Mouse (Mus musculus): Measurements from ENCODE around the gene Olfr1206.

Olfr1206 gene

DNA sequence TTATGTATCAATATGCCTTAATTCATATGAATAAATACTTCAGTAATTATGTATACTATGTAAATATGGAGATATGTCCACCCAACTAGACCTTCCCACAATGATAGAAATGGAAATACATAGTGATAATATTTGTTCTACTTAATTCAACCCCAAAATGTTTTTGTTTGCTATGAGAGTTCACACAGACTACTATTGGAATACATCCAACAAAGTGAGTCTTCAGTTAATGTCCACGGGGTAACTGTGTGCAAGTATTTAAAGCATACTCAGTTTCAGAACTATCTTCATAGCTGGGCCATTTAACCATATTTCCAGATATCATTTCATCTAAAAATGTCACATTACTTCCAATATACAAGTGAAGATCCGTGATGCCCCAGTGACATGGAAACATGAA is at the start of gene Olfr1206:
TSS of gene Olfr1206 (plus strand) at position 301 of the 400 bp plus-strand sequence.
- no peak for DNase-seq (ENCODE audit: low spot score in 2 of 2)

DNA sequence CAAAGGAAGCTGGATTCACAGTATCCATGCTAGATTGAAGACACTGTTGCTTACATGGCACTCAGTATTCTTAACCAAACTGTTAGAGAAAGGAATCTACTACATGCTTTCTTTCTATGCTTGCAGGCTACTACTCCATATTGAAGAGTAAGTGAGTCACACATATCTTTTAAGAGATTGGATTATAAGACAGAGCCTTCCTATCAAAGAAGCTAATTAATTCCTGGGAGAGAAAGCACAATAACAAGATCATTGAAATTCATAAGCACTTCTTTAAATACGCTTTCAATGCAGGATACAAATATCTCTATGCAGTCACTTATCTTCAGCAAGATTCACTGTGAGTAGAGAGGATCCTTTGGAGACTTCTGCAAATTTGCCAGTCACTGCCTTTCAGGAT is 48.8 kb upstream of the Olfr1206 start, which contains the start of gene Olfr1202:
TSS of gene Olfr1202 (plus strand) at position 301 of the 400 bp plus-strand sequence.
- no peak for DNase-seq (ENCODE audit: low spot score in 2 of 2)

DNA sequence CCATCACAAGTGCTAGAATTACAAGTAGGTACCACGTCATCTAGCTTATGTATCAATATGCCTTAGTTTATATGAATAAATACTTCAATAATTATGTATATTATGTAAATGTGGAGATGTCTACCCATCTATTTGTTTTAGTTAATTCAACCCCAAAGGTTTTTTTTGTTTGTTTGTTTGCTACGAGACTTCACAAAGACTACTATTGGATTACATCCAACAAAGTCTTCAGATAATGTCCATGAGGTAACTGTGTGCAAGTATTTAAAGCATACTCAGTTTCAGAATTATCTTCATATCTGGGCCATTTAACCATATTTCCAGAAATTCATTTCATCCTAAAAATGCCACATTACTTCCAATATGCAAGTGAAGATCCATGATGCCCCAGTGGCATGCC is 33.6 kb upstream of the Olfr1206 start, which contains the start of gene Olfr1205:
TSS of gene Olfr1205 (plus strand) at position 301 of the 400 bp plus-strand sequence.
- no peak for DNase-seq (ENCODE audit: low spot score in 2 of 2)

DNA sequence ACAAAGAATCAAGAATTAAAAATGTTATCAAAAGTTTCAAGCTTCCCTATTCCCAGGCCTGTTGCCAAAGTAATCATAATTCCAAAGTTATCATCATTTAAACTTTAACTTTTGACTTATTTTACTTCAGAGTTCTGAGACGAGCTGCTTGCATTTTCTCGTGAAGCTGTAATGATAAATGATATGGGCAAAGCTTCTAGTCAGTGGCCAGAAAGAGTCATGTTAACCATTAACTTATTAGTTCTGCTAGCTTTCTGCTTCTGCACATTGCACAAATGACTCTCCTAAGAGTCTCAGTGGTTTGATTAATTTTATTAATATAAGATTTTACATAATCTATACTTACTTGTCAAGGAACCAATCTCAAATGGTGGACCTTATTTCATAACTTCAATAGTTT is 24.6 kb upstream of the Olfr1206 start:
- no peak for DNase-seq (ENCODE audit: low spot score in 2 of 2)

DNA sequence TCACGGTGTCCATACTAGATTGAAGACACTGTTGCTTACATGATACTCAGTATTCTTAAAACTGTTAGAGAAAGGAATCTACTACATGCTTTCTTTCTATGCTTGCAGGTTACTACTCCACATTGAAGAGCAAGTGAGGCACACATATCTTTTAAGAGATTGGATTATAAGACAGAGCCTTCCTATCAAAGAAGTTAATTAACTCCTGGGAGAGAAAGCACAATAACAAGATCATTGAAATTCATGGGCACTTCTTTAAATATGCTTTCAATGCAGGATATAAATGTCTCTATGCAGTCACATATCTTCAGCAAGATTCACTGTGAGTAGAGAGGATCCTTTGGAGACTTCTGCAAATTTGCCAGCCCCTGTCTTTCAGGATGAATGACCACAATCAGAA is 14.0 kb upstream of the Olfr1206 start, which contains the start of gene Olfr1204:
TSS of gene Olfr1204 (plus strand) at position 301 of the 400 bp plus-strand sequence.
- DNase-seq (ENCODE audit: low spot score in 2 of 2) = no peak

DNA sequence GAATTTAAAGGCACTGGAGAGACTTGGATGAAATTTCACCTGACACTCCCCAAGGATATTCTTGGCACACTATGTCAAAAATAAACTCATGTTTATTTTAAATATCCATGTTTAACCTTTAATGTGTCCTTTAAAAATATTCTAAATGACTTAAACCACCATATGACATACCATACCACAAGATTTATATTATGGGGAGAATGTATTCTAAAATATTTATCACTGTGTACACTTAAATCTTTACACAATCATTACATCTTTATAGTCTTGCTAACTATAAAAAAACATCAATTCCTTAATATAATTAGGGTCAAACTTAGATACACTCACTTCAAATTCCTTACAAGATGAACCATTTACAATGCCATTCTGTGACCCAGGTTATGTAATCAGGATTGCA is 39.2 kb downstream of the Olfr1206 start, which contains the start of gene Olfr1208:
TSS of gene Olfr1208 (minus strand) at position 101 of the 400 bp plus-strand sequence.
- DNase-seq (ENCODE audit: low spot score in 2 of 2) = no peak

DNA sequence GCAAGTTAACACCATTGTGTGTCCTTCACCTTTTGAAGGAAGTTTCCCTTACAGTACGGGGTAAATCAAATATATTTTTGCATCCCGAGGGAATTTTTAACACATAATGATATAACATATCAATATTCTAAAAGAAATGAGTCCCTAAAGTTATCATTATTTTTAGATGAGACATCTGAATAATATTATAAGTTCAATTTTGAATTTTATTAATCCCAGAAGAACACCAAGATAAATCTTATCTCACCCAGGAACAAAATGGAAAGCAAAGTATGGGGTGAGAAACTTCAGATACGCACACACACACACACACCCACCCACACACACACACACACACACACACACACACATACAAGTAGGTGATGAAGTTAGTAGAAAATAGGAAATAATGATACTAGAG is 52.0 kb downstream of the Olfr1206 start, which contains the start of gene Olfr1209:
TSS of gene Olfr1209 (minus strand) at position 101 of the 400 bp plus-strand sequence.
- no peak for DNase-seq (ENCODE audit: low spot score in 2 of 2)

Measured in urinary bladder, postnatal 36 days (tissue).